ENCODE assay signal across 8 mouse cellular contexts in genomic region chr10:80621690-80621939, GRCm38 (mm10). TPM values are rescaled to one million over a fixed set of nuclear protein-coding genes. Genes with fewer than 3 reads are reported as not detected.
DNase-seq lines count a peak whose midpoint lies in the region; ATAC-seq and TF ChIP-seq lines count a peak whose summit lies in the region.

No protein-coding gene starts in this region.

- peaks cover 5% of the 10 kb centered on the region for H3K36me3 ChIP-seq in heart, embryonic 13.5 days
- peaks cover 15% of the 10 kb centered on the region; the same call in 1 of the 2 replicates for H3K36me3 ChIP-seq in ES-E14 (ENCODE audit: control insufficient read depth, insufficient read depth, low read length, poor library complexity, severe bottlenecking)
- H3K36me3 ChIP-seq in hindbrain, embryonic 10.5 days: peaks cover 17% of the 10 kb centered on the region
- H3K36me3 ChIP-seq in midbrain, embryonic 10.5 days: peaks cover 12% of the 10 kb centered on the region

- no peaks in the 10 kb centered on the region for H3K9me3 ChIP-seq in heart, embryonic 13.5 days
- no peaks in the 10 kb centered on the region for H3K9me3 ChIP-seq in ES-E14 (ENCODE audit: control insufficient read depth, insufficient read depth, low read depth, low read length)
- no peaks in the 10 kb centered on the region for H3K9me3 ChIP-seq in hindbrain, embryonic 10.5 days
- H3K9me3 ChIP-seq in midbrain, embryonic 10.5 days (replicated peaks): no peaks in the 10 kb centered on the region

- H3K4me3 ChIP-seq in heart, embryonic 13.5 days: peak overlapping the region; percentile 93
- H3K4me3 ChIP-seq in ES-E14 (ENCODE audit: insufficient read depth in 1 of 2, low read depth in 1 of 2, low read length in 2 of 2, poor library complexity in 1 of 2, severe bottlenecking in 1 of 2): peak overlapping the region; percentile 65 to 67
- H3K4me3 ChIP-seq in hindbrain, embryonic 10.5 days: peak overlapping the region; percentile 77
- peak overlapping the region; percentile 92 for H3K4me3 ChIP-seq in midbrain, embryonic 10.5 days

- no peak for ATAC-seq in heart, embryonic 13.5 days (ENCODE audit: extremely low read depth, insufficient number of reproducible peaks, low FRiP score, low TSS enrichment)

- WGBS in heart, embryonic 13.5 days: 1% methylated on average over 9 of the region's 9 CpGs
- WGBS in hindbrain, embryonic 10.5 days: 6% methylated on average over 9 of the region's 9 CpGs
- WGBS in midbrain, embryonic 10.5 days: 7% methylated on average over 9 of the region's 9 CpGs

- H3K27ac ChIP-seq in heart, embryonic 13.5 days (replicated peaks): peak overlapping the region; percentile 89
- H3K27ac ChIP-seq in ES-E14 (ENCODE audit: insufficient read depth, low read depth, low read length, poor library complexity, severe bottlenecking): peak overlapping the region; percentile 91
- H3K27ac ChIP-seq in hindbrain, embryonic 10.5 days: peak overlapping the region; percentile 96
- H3K27ac ChIP-seq in midbrain, embryonic 10.5 days (replicated peaks): peak overlapping the region; percentile 95

- H3K4me2 ChIP-seq in heart, embryonic 13.5 days: peak overlapping the region; percentile 99

- peak overlapping the region; percentile 81 for H3K9ac ChIP-seq in heart, embryonic 13.5 days
- H3K9ac ChIP-seq in ES-E14 (ENCODE audit: insufficient read depth, low read depth, low read length, poor library complexity, severe bottlenecking): peak overlapping the region; percentile 37

- DNase-seq in heart, adult 11 months: no peak
- no peak for DNase-seq in ES-E14 (ENCODE audit: low read depth, low spot score)
- DNase-seq in hindbrain, embryonic 10.5 days (ENCODE audit: low spot score): no peak
- DNase-seq in midbrain, embryonic 10.5 days (ENCODE audit: low spot score): no peak
- DNase-seq in adrenal gland, postnatal 14 days: no peak
- no peak for DNase-seq in cerebellum, adult 18-20 months
- no peak for DNase-seq in embryo, embryonic 10.5 days (ENCODE audit: low spot score)

- peaks cover 48% of the 10 kb centered on the region for H3K4me1 ChIP-seq in heart, embryonic 13.5 days
- peaks cover 2 to 16% of the 10 kb centered on the region in 2 experiments; a peak in 2 of 4 replicates for H3K4me1 ChIP-seq in ES-E14 (ENCODE audit: control insufficient read depth in 2 of 2, insufficient read depth in 2 of 2, low read length in 2 of 2, poor library complexity in 1 of 2)
- peaks cover 55% of the 10 kb centered on the region for H3K4me1 ChIP-seq in hindbrain, embryonic 10.5 days (replicated peaks)
- H3K4me1 ChIP-seq in midbrain, embryonic 10.5 days: peaks cover 53% of the 10 kb centered on the region

- in situ Hi-C loops in ES-E14 (cut with MboI; ENCODE audit: low sequenced_read_pairs in 2 of 2, unreplicated experiment in 2 of 2): no loop called here

- no peaks in the 10 kb centered on the region for H3K27me3 ChIP-seq in heart, embryonic 13.5 days (replicated peaks)
- no peaks in the 10 kb centered on the region for H3K27me3 ChIP-seq in hindbrain, embryonic 10.5 days (ENCODE audit: insufficient read depth, poor library complexity, severe bottlenecking)
- no peaks in the 10 kb centered on the region for H3K27me3 ChIP-seq in midbrain, embryonic 10.5 days (ENCODE audit: low read depth, poor library complexity, severe bottlenecking)

TF ChIP-seq in ES-E14, 5 proteins besides CTCF, POLR2A, EP300 and RAD21:
- no peak for TF ChIP-seq ZC3H11A (IDR thresholded peaks at IDR 0.05; ENCODE audit: borderline replicate concordance, low read depth, low read length)
- no peak for TF ChIP-seq HCFC1 (IDR thresholded peaks at IDR 0.05; ENCODE audit: borderline replicate concordance, insufficient read depth, low read length)
- TF ChIP-seq ZNF384 (IDR thresholded peaks at IDR 0.05; ENCODE audit: low read depth, low read length): no peak
- no peak for TF ChIP-seq CHD2 (IDR thresholded peaks at IDR 0.05; ENCODE audit: low read depth, low read length)
- TF ChIP-seq MAFK (IDR thresholded peaks at IDR 0.05; ENCODE audit: insufficient read depth, low read depth, low read length): no peak
TF ChIP-seq in ES-E14: peak in this region for 0.

RNA-seq across cellular contexts. Expression of gene Csnk1g2, which starts 1.0 kb away (rescaled TPM):
- polyA plus RNA-seq in heart, embryonic 13.5 days (2015; fragmentation: Nextera tagmentation; extraction: Ambion mirVana): 87.5 and 89.0 TPM in 2 replicates
- 138 and 167 TPM in 2 replicates for total RNA-seq in ES-E14 (2012; rRNA removed)
- polyA plus RNA-seq in hindbrain, embryonic 10.5 days (2016; fragmentation: Nextera tagmentation; extraction: Ambion mirVana): 169 and 180 TPM in 2 replicates
- polyA plus RNA-seq in midbrain, embryonic 10.5 days (2016; fragmentation: Nextera tagmentation; extraction: Ambion mirVana): 131 and 151 TPM in 2 replicates
- total RNA-seq in adrenal gland, postnatal 14 days (2021): 105 and 108 TPM in 2 replicates

RNA-seq across cellular contexts. Expression of gene Gm49322, which starts 15.8 kb away (rescaled TPM):
- polyA plus RNA-seq in heart, embryonic 13.5 days (2015; fragmentation: Nextera tagmentation; extraction: Ambion mirVana): 1.5 and 1.7 TPM in 2 replicates
- 8.4 and 9.7 TPM in 2 replicates for total RNA-seq in ES-E14 (2012; rRNA removed)
- polyA plus RNA-seq in hindbrain, embryonic 10.5 days (2016; fragmentation: Nextera tagmentation; extraction: Ambion mirVana): 4.6 and 5.5 TPM in 2 replicates
- polyA plus RNA-seq in midbrain, embryonic 10.5 days (2016; fragmentation: Nextera tagmentation; extraction: Ambion mirVana): 5.6 and 6.4 TPM in 2 replicates
- 1.6 and 2.5 TPM in 2 replicates for total RNA-seq in adrenal gland, postnatal 14 days (2021)

RNA-seq across cellular contexts. Expression of gene Adat3, which starts 18.9 kb away (rescaled TPM):
- 4.4 and 5.6 TPM in 2 replicates for polyA plus RNA-seq in heart, embryonic 13.5 days (2015; fragmentation: Nextera tagmentation; extraction: Ambion mirVana)
- total RNA-seq in ES-E14 (2012; rRNA removed): 12.2 and 12.7 TPM in 2 replicates
- polyA plus RNA-seq in hindbrain, embryonic 10.5 days (2016; fragmentation: Nextera tagmentation; extraction: Ambion mirVana): 11.0 and 11.3 TPM in 2 replicates
- polyA plus RNA-seq in midbrain, embryonic 10.5 days (2016; fragmentation: Nextera tagmentation; extraction: Ambion mirVana): 10.6 and 10.8 TPM in 2 replicates
- total RNA-seq in adrenal gland, postnatal 14 days (2021): 3.1 and 4.9 TPM in 2 replicates

RNA-seq across cellular contexts. Expression of gene Scamp4, which starts 18.9 kb away (rescaled TPM):
- 65.9 and 70.4 TPM in 2 replicates for polyA plus RNA-seq in heart, embryonic 13.5 days (2015; fragmentation: Nextera tagmentation; extraction: Ambion mirVana)
- 54.8 and 83.8 TPM in 2 replicates for total RNA-seq in ES-E14 (2012; rRNA removed)
- 89.9 and 92.0 TPM in 2 replicates for polyA plus RNA-seq in hindbrain, embryonic 10.5 days (2016; fragmentation: Nextera tagmentation; extraction: Ambion mirVana)
- polyA plus RNA-seq in midbrain, embryonic 10.5 days (2016; fragmentation: Nextera tagmentation; extraction: Ambion mirVana): 91.0 and 94.1 TPM in 2 replicates
- 44.2 and 50.5 TPM in 2 replicates for total RNA-seq in adrenal gland, postnatal 14 days (2021)

RNA-seq across cellular contexts. Expression of gene Abhd17a, which starts 31.5 kb away (rescaled TPM):
- polyA plus RNA-seq in heart, embryonic 13.5 days (2015; fragmentation: Nextera tagmentation; extraction: Ambion mirVana): 81.7 and 85.1 TPM in 2 replicates
- total RNA-seq in ES-E14 (2012; rRNA removed): 67.9 and 68.7 TPM in 2 replicates
- polyA plus RNA-seq in hindbrain, embryonic 10.5 days (2016; fragmentation: Nextera tagmentation; extraction: Ambion mirVana): 89.1 and 109 TPM in 2 replicates
- polyA plus RNA-seq in midbrain, embryonic 10.5 days (2016; fragmentation: Nextera tagmentation; extraction: Ambion mirVana): 86.8 and 87.3 TPM in 2 replicates
- 97.7 and 98.7 TPM in 2 replicates for total RNA-seq in adrenal gland, postnatal 14 days (2021)
